Mouse (Mus musculus): ENCODE data around the gene Plekhh2. TPM values are rescaled to one million over a fixed set of nuclear protein-coding genes. Genes with fewer than 3 reads are reported as not detected.

Plekhh2 gene
- polyA plus RNA-seq, 1 experiment from 2014 or later = 2.6 TPM

GRCm38 (mm10) chr17:84497559-84497958 is 14.1 kb upstream of the Plekhh2 start:
- no peak for ATAC-seq (ENCODE audit: low FRiP score)
- no peaks in the 10 kb centered on the region for H3K9me3 ChIP-seq
- H3K9ac ChIP-seq = no peak overlapping the region
- WGBS = 66% methylated on average over 2 of the region's 2 CpGs
- H3K27ac ChIP-seq = no peak overlapping the region
- no peak overlapping the region for H3K4me3 ChIP-seq (replicated peaks)
- no peak overlapping the region for H3K4me2 ChIP-seq
- no peaks in the 10 kb centered on the region for H3K36me3 ChIP-seq (replicated peaks)
- H3K4me1 ChIP-seq = 0 out of 2 replicates have a peak, but pooled peaks cover under 1% of the 10 kb centered on the region
- H3K27me3 ChIP-seq = no peaks in the 10 kb centered on the region

GRCm38 (mm10) chr17:84497972-84498604 is 13.6 kb upstream of the Plekhh2 start:
- no peak overlapping the region for H3K27ac ChIP-seq
- no peak overlapping the region for H3K4me2 ChIP-seq

GRCm38 (mm10) chr17:84498639-84499038 is 13.1 kb upstream of the Plekhh2 start:
- 37% methylated on average over 5 of the region's 5 CpGs for WGBS
- ATAC-seq (ENCODE audit: low FRiP score) = no peak
- no peaks in the 10 kb centered on the region for H3K27me3 ChIP-seq
- H3K9me3 ChIP-seq = no peaks in the 10 kb centered on the region
- no peak overlapping the region for H3K27ac ChIP-seq
- H3K4me3 ChIP-seq (replicated peaks) = no peak overlapping the region
- no peaks in the 10 kb centered on the region for H3K36me3 ChIP-seq (replicated peaks)
- H3K9ac ChIP-seq = no peak overlapping the region
- no peak overlapping the region for H3K4me2 ChIP-seq
- H3K4me1 ChIP-seq = no peaks in the 10 kb centered on the region

More at GRCm38 (mm10) chr17:84497972-84498604, 13.6 kb upstream of the Plekhh2 start:
- H3K27me3 ChIP-seq = no peaks in the 10 kb centered on the region
- H3K9me3 ChIP-seq = no peaks in the 10 kb centered on the region
- H3K4me3 ChIP-seq (replicated peaks) = no peak overlapping the region
- no peaks in the 10 kb centered on the region for H3K36me3 ChIP-seq (replicated peaks)
- no peak for ATAC-seq (ENCODE audit: low FRiP score)
- 76% methylated on average over 3 of the region's 3 CpGs for WGBS
- H3K9ac ChIP-seq = no peak overlapping the region
- no peaks in the 10 kb centered on the region for H3K4me1 ChIP-seq

- H3K4me1 ChIP-seq = no peaks in the 10 kb centered on the region
Observed at GRCm38 (mm10) chr17:84502341-84502740, 9.4 kb upstream of the Plekhh2 start.

GRCm38 (mm10) chr17:84505922-84506321 is 5.8 kb upstream of the Plekhh2 start:
- H3K9me3 ChIP-seq = no peaks in the 10 kb centered on the region
- ATAC-seq (ENCODE audit: low FRiP score) = no peak
- H3K4me3 ChIP-seq (replicated peaks) = no peak overlapping the region
- no peak overlapping the region for H3K9ac ChIP-seq
- 82% methylated on average over 2 of the region's 2 CpGs for WGBS
- 0 out of 2 replicates have a peak, but pooled peaks cover 1% of the 10 kb centered on the region for H3K27me3 ChIP-seq
- H3K36me3 ChIP-seq (replicated peaks) = no peaks in the 10 kb centered on the region
- H3K27ac ChIP-seq = no peak overlapping the region
- no peak overlapping the region for H3K4me2 ChIP-seq
- H3K4me1 ChIP-seq = peaks cover 10% of the 10 kb centered on the region

More at GRCm38 (mm10) chr17:84502341-84502740, 9.4 kb upstream of the Plekhh2 start:
- H3K9ac ChIP-seq = no peak overlapping the region
- WGBS = 87% methylated on average over 3 of the region's 3 CpGs
- no peaks in the 10 kb centered on the region for H3K9me3 ChIP-seq
- H3K27me3 ChIP-seq = no peaks in the 10 kb centered on the region
- H3K27ac ChIP-seq = no peak overlapping the region
- no peak for ATAC-seq (ENCODE audit: low FRiP score)
- no peak overlapping the region for H3K4me2 ChIP-seq
- no peak overlapping the region for H3K4me3 ChIP-seq (replicated peaks)
- H3K36me3 ChIP-seq (replicated peaks) = no peaks in the 10 kb centered on the region

- H3K4me2 ChIP-seq = no peak overlapping the region
- no peaks in the 10 kb centered on the region for H3K9me3 ChIP-seq
- H3K4me1 ChIP-seq = peaks cover 23% of the 10 kb centered on the region
- H3K4me3 ChIP-seq (replicated peaks) = no peak overlapping the region
- no peaks in the 10 kb centered on the region for H3K36me3 ChIP-seq (replicated peaks)
- no peak overlapping the region for H3K27ac ChIP-seq
- H3K9ac ChIP-seq = no peak overlapping the region
- peaks cover 10% of the 10 kb centered on the region; the same call in 1 of the 2 replicates for H3K27me3 ChIP-seq
- ATAC-seq (ENCODE audit: low FRiP score) = no peak
- 34% methylated on average over 3 of the region's 3 CpGs for WGBS
Observed at GRCm38 (mm10) chr17:84508736-84509135, 3.0 kb upstream of the Plekhh2 start.

- H3K27me3 ChIP-seq = peaks cover 10% of the 10 kb centered on the region; the same call in 1 of the 2 replicates
- H3K9me3 ChIP-seq = no peaks in the 10 kb centered on the region
- 80% methylated on average over 4 of the region's 4 CpGs for WGBS
Observed at GRCm38 (mm10) chr17:84509176-84509575, 2.5 kb upstream of the Plekhh2 start.

GRCm38 (mm10) chr17:84510355-84510754 is 1.3 kb upstream of the Plekhh2 start:
- Histone ChIP-seq H3K4me1 (peaks cover 23% of the 10 kb centered on the region), H3K9ac (no peak overlapping the region), H3K4me2 (no peak overlapping the region), H3K27me3 (peaks cover 10% of the 10 kb centered on the region; the same call in 1 of the 2 replicates), H3K36me3 (replicated peaks) (no peaks in the 10 kb centered on the region), H3K4me3 (replicated peaks) (no peak overlapping the region), H3K27ac (no peak overlapping the region), H3K9me3 (no peaks in the 10 kb centered on the region)
- WGBS = 71% methylated on average over 5 of the region's 5 CpGs
- ATAC-seq (ENCODE audit: low FRiP score) = no peak

More at GRCm38 (mm10) chr17:84509176-84509575, 2.5 kb upstream of the Plekhh2 start:
- H3K9ac ChIP-seq = no peak overlapping the region
- H3K4me1 ChIP-seq = peaks cover 23% of the 10 kb centered on the region
- no peaks in the 10 kb centered on the region for H3K36me3 ChIP-seq (replicated peaks)
- no peak for ATAC-seq (ENCODE audit: low FRiP score)
- H3K27ac ChIP-seq = no peak overlapping the region
- no peak overlapping the region for H3K4me2 ChIP-seq
- H3K4me3 ChIP-seq (replicated peaks) = no peak overlapping the region

- H3K27me3 ChIP-seq = peaks cover 10% of the 10 kb centered on the region; the same call in 1 of the 2 replicates
- no peak; the same call in 1 of the 2 replicates for ATAC-seq (ENCODE audit: low FRiP score)
- peak overlapping the region; percentile 91 for H3K4me2 ChIP-seq
- 25% methylated on average over 11 of the region's 11 CpGs for WGBS
- H3K9me3 ChIP-seq = no peaks in the 10 kb centered on the region
- H3K36me3 ChIP-seq (replicated peaks) = no peaks in the 10 kb centered on the region
- peak overlapping the region; percentile 75 for H3K4me3 ChIP-seq (replicated peaks)
- H3K9ac ChIP-seq = peak overlapping the region; percentile 70; the same call in 1 of the 2 replicates
- peaks cover 23% of the 10 kb centered on the region for H3K4me1 ChIP-seq
- H3K27ac ChIP-seq = no peak overlapping the region
Observed at GRCm38 (mm10) chr17:84510961-84511639, 595 bp upstream of the Plekhh2 start.

GRCm38 (mm10) chr17:84512516-84513085 is 906 bp downstream of the Plekhh2 start:
- H3K4me1 ChIP-seq = peaks cover 23% of the 10 kb centered on the region
- WGBS = 40% methylated on average over 4 of the region's 4 CpGs
- H3K4me2 ChIP-seq = peak overlapping the region; percentile 91
- H3K9ac ChIP-seq = peak overlapping the region; percentile 70
- H3K9me3 ChIP-seq = no peaks in the 10 kb centered on the region
- ATAC-seq (ENCODE audit: low FRiP score) = no peak
- no peak overlapping the region for H3K27ac ChIP-seq
- H3K4me3 ChIP-seq (replicated peaks) = peak overlapping the region; percentile 75
- no peaks in the 10 kb centered on the region for H3K36me3 ChIP-seq (replicated peaks)
- peaks cover 10% of the 10 kb centered on the region; the same call in 1 of the 2 replicates for H3K27me3 ChIP-seq

GRCm38 (mm10) chr17:84515901-84516300 is 4.2 kb downstream of the Plekhh2 start:
- Histone ChIP-seq H3K4me1 (peaks cover 13% of the 10 kb centered on the region), H3K27me3 (peaks cover 9% of the 10 kb centered on the region; the same call in 1 of the 2 replicates), H3K9me3 (no peaks in the 10 kb centered on the region), H3K4me3 (replicated peaks) (no peak overlapping the region), H3K9ac (no peak overlapping the region), H3K27ac (no peak overlapping the region), H3K36me3 (replicated peaks) (no peaks in the 10 kb centered on the region), H3K4me2 (no peak overlapping the region)
- 85% methylated on average over 5 of the region's 5 CpGs for WGBS
- no peak for ATAC-seq (ENCODE audit: low FRiP score)

GRCm38 (mm10) chr17:84519346-84519745 is 7.7 kb downstream of the Plekhh2 start:
- no peak overlapping the region for H3K4me3 ChIP-seq (replicated peaks)
- WGBS = 83% methylated on average over 3 of the region's 3 CpGs
- no peak overlapping the region for H3K4me2 ChIP-seq
- H3K27me3 ChIP-seq = no peaks in the 10 kb centered on the region
- no peaks in the 10 kb centered on the region for H3K4me1 ChIP-seq
- ATAC-seq (ENCODE audit: low FRiP score) = no peak
- no peak overlapping the region for H3K27ac ChIP-seq
- H3K9ac ChIP-seq = no peak overlapping the region
- H3K9me3 ChIP-seq = no peaks in the 10 kb centered on the region
- H3K36me3 ChIP-seq (replicated peaks) = no peaks in the 10 kb centered on the region
